Mouse (Mus musculus): Measurements from ENCODE around the gene Krcc1.

DNA sequence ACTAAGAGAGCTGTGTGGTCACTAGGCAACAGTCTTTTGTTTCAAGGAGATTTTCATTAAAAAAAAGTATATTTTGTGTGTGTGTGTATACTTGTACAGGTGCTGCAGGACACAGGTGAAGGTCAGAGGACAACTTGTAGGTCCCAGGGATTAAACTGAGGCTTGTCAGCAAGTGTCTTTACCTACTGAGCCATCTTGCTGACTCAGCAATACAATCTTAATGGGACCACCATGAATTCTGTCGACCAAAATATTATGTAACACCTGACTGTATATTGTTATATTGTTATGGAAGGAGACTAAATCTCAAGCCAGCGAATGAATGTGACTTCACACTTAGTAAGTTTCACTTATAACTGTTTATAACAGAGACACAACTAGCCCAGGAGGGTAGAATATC lies 26.6 kb downstream of the Krcc1 start:
- TF ChIP-seq CTCF (IDR thresholded peaks at IDR 0.05; ENCODE audit: extremely low read depth, insufficient read length, insufficient replicate concordance, low read depth, low read length) = no peak
- no peak for TF ChIP-seq POLR2A (IDR thresholded peaks at IDR 0.05; ENCODE audit: low read depth, low read length)

Measured in small intestine, adult 2 months (tissue).